Mouse (Mus musculus) spleen, adult 18-20 months (tissue): Measurements from ENCODE around the gene Marveld1.

ENCODE experiments used
- DNase-seq, 2 experiments: peaks; one replicate each; pipeline ENCODE4 v3.0.0; 2022; ENCODE audit warnings: mixed read lengths in 2 of 2

Marveld1 gene

GRCm38 (mm10) chr19:42141998-42142397, 5.2 kb upstream of the Marveld1 start:
- no peak for DNase-seq

- no peak for DNase-seq
Measured at GRCm38 (mm10) chr19:42142757-42143156, 4.4 kb upstream of the Marveld1 start.

- no peak for DNase-seq
Measured at GRCm38 (mm10) chr19:42144067-42144466, 3.1 kb upstream of the Marveld1 start.

- peak; percentile 45 to 81 for DNase-seq
Measured at GRCm38 (mm10) chr19:42144541-42145167, 2.5 kb upstream of the Marveld1 start.

GRCm38 (mm10) chr19:42145210-42145609, 2.0 kb upstream of the Marveld1 start:
- DNase-seq: no peak

GRCm38 (mm10) chr19:42145731-42146130, 1.5 kb upstream of the Marveld1 start:
- no peak for DNase-seq

GRCm38 (mm10) chr19:42146276-42147010, 757 bp upstream of the Marveld1 start:
- no peak for DNase-seq

GRCm38 (mm10) chr19:42147769-42148568, 769 bp downstream of the Marveld1 start:
- DNase-seq: peak; percentile 13 to 53

GRCm38 (mm10) chr19:42148569-42148860, 1.3 kb downstream of the Marveld1 start:
- DNase-seq: no peak

- peak; percentile 49 to 81 for DNase-seq
Measured at GRCm38 (mm10) chr19:42151990-42152389, 4.8 kb downstream of the Marveld1 start.

GRCm38 (mm10) chr19:42157493-42158237, 10.5 kb downstream of the Marveld1 start:
- no peak for DNase-seq

- no peak for DNase-seq
Measured at GRCm38 (mm10) chr19:42158246-42159017, 11.2 kb downstream of the Marveld1 start.

- DNase-seq: no peak
Measured at GRCm38 (mm10) chr19:42163764-42164163, 16.6 kb downstream of the Marveld1 start, which contains the start of gene Zfyve27. Gene Zfyve27, plus strand, starts transcription at chr19:42163951.

GRCm38 (mm10) chr19:42164188-42164587, 17.0 kb downstream of the Marveld1 start:
- DNase-seq: no peak

- peak; percentile 63 to 90 for DNase-seq
Measured at GRCm38 (mm10) chr19:42166130-42166529, 18.9 kb downstream of the Marveld1 start.

GRCm38 (mm10) chr19:42166766-42167165, 19.6 kb downstream of the Marveld1 start:
- DNase-seq: no peak

- DNase-seq: no peak
Measured at GRCm38 (mm10) chr19:42167489-42167888, 20.3 kb downstream of the Marveld1 start.

- DNase-seq: no peak
Measured at GRCm38 (mm10) chr19:42169322-42169975, 22.2 kb downstream of the Marveld1 start.

- DNase-seq: peak; percentile 92 to 93
Measured at GRCm38 (mm10) chr19:42170025-42170969, 23.1 kb downstream of the Marveld1 start.

- DNase-seq: no peak
Measured at GRCm38 (mm10) chr19:42176841-42177240, 29.6 kb downstream of the Marveld1 start.
